Mouse (Mus musculus) intestine, embryonic 15.5 days (tissue): ENCODE measurements around the gene Spint4. TPM values are rescaled to one million over a fixed set of nuclear protein-coding genes. Genes with fewer than 3 reads are reported as not detected.
A peak's percentile ranks its signal among the peaks of the same experiment; 100 is the strongest.

ENCODE experiments used
- ATAC-seq: fragments of 200-750 bp; cut with Nextera tagmentation; 2 replicates; pipeline ENCODE4 v1.8.0; 2017; ENCODE audit warnings: moderate TSS enrichment, moderate library complexity
- H3K27ac ChIP-seq: fragments of 300-500 bp; sonication (generic); 2 replicates; pipeline ENCODE4 v1.5.1; 2015; ENCODE audit warnings: mild to moderate bottlenecking, inconsistent platforms
- H3K27me3 ChIP-seq: fragments of 300-500 bp; sonication (generic); replicated peaks from 2 replicates; pipeline ENCODE4 v1.6.1; 2015; ENCODE audit warnings: inconsistent platforms
- H3K36me3 ChIP-seq: fragments of 300-500 bp; sonication (generic); 2 replicates; pipeline ENCODE4 v1.6.1; 2015; ENCODE audit warnings: inconsistent platforms
- H3K4me1 ChIP-seq: fragments of 300-500 bp; sonication (generic); replicated peaks from 2 replicates; pipeline ENCODE4 v1.6.1; 2015; ENCODE audit warnings: inconsistent platforms
- H3K4me2 ChIP-seq: fragments of 300-500 bp; sonication (generic); replicated peaks from 2 replicates; pipeline ENCODE4 v1.6.1; 2015; ENCODE audit warnings: mild to moderate bottlenecking, inconsistent platforms
- H3K4me3 ChIP-seq: fragments of 300-500 bp; sonication (generic); replicated peaks from 2 replicates; pipeline ENCODE4 v1.5.1; 2015; ENCODE audit warnings: inconsistent platforms
- H3K9ac ChIP-seq: fragments of 300-500 bp; sonication (generic); 2 replicates; pipeline ENCODE4 v1.6.1; 2015; ENCODE audit warnings: inconsistent platforms
- H3K9me3 ChIP-seq: fragments of 300-500 bp; sonication (generic); 2 replicates; pipeline ENCODE4 v1.6.1; 2016; ENCODE audit warnings: inconsistent platforms
- WGBS: fragments of 180-500 bp; shearing (Covaris S2); methylation state at CpG from one replicate; pipeline ENCODE4 v1.1.7; 2015; 5-methylcytosine and 5-hydroxymethylcytosine counted together
- polyA plus RNA-seq: library from polyadenylated mRNA; unstranded; fragments of >200 nt; fragmentation: Nextera tagmentation; extraction: Ambion mirVana; gene quantifications from 2 replicates; pipeline ENCODE4 v1.2.1, GENCODE M21; 2015

Gene Spint4
- polyA plus RNA-seq, 1 experiment from 2014 or later, result not detected

DNA sequence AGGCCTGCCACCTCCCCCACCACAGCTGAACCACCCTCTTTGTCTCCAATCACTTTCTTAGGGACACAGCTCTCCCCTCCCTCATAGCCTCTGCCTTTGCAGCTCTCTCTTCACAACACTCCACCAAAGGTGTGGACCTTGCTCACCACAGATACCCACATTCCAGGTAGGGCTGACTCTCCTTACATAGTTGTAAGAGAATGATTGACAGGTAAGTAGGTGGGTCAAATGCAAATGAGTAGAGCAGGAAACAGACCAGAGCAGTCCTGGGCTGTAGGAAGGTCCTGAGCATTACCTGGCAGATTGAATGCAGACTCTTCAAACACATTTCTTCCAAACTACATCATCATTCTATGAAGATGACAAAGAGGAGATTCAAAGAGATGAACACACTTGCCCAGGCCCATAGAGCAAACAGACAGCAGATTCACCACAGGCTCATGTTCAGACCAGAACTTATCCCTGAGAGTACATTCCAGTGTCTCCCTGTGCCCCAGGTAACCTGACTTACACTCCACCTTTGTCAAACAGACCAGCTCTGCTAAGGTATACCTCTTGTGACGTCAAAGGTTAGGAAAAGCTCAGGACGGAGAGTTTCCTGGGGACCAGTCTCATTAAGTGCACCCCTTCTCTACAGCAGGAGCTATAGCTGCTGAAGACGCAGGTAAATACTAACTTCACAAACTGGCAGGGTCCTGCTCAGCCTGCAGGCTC, 39.2 kb downstream of the Spint4 start:
- H3K4me2 ChIP-seq, result no peak overlapping the region
- H3K4me1 ChIP-seq, result peaks cover 11% of the 10 kb centered on the region
- no peaks in the 10 kb centered on the region for H3K27me3 ChIP-seq
- no peak overlapping the region for H3K4me3 ChIP-seq
- peak; percentile 96 for ATAC-seq
- peak overlapping the region; percentile 66 for H3K27ac ChIP-seq
- H3K36me3 ChIP-seq, result no peaks in the 10 kb centered on the region
- WGBS, result 55% methylated on average over 3 of the region's 3 CpGs
- H3K9me3 ChIP-seq, result no peaks in the 10 kb centered on the region
- no peak overlapping the region for H3K9ac ChIP-seq

DNA sequence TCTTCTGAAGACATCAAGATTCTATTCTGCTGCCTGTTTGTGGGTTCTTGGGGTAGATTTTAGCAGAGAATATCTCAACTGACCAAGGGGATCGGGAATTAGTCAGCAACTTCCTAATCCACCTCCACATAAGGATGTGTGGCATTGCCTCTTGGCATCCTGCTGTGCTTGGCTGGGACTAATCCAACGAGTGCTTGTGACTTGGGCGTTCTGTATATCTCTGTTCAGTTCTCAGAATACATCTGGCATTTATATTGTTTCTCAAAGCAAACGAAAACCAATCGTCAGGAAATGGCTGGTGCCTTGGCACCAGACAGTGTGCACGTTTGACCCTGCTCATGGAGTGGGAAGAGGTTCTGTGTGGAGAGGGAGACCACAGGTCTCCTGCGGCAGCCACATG, 41.6 kb downstream of the Spint4 start:
- H3K9me3 ChIP-seq, result no peaks in the 10 kb centered on the region
- H3K9ac ChIP-seq, result no peak overlapping the region
- H3K4me3 ChIP-seq, result no peak overlapping the region
- no peak for ATAC-seq
- 57% methylated on average over 7 of the region's 7 CpGs for WGBS
- H3K27ac ChIP-seq, result no peak overlapping the region
- H3K4me1 ChIP-seq, result 0 out of 2 replicates have a peak, but pooled peaks cover under 1% of the 10 kb centered on the region
- no peaks in the 10 kb centered on the region for H3K36me3 ChIP-seq
- H3K4me2 ChIP-seq, result no peak overlapping the region
- H3K27me3 ChIP-seq, result no peaks in the 10 kb centered on the region

- H3K9me3 ChIP-seq, result no peaks in the 10 kb centered on the region
- 0 out of 2 replicates have a peak, but pooled peaks cover 4% of the 10 kb centered on the region for H3K36me3 ChIP-seq
- H3K4me2 ChIP-seq, result peak overlapping the region; percentile 66
- H3K9ac ChIP-seq, result peak overlapping the region; percentile 90; the same call in 1 of the 2 replicates
- peaks cover 16% of the 10 kb centered on the region for H3K4me1 ChIP-seq
- ATAC-seq, result no peak
- H3K27me3 ChIP-seq, result no peaks in the 10 kb centered on the region
- H3K4me3 ChIP-seq, result peak overlapping the region; percentile 84
- 68% methylated on average over 13 of the region's 13 CpGs for WGBS
- no peak overlapping the region for H3K27ac ChIP-seq
Observed at GRCm38 (mm10) chr2:164744987-164745386, 46.7 kb downstream of the Spint4 start.

DNA sequence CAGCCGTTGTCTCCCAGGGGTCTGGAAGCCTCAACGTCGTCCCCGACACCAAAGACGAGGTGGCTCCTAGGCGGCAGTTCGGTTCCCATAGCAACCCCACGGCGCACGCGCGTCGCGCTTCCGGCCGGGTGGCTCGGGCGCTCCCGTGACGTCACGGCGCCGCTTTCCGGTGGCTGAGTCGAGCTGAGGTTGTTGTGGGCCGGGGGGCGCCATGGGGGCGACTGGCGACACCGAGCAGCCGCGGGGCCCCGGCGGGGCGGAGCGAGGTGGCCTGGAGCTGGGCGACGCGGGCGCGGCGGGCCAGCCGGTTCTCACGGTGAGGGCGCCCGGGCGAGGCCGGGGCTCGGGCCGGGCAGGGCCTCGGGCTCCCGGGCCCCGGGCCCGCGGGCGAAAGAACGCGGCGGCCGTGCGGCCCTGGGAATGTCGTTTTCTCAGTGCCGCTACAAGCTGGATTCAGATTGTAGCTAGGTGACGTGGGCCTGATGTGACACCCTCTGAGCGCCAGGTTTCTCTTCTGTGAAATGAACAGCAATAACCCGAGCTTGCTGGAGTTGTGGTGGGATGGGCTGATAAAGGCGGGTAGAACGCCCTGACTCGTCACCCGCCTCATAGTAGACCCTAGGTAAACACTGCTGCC, 47.7 kb downstream of the Spint4 start, which contains the start of the genes Wfdc3 and Dnttip1:
TSS of gene Wfdc3 (minus strand) at position 89 of the 637 bp plus-strand sequence.
TSS of gene Dnttip1 (plus strand) at position 141 of the 637 bp plus-strand sequence.
- peak within 1 kb of the TSS; percentile 69 for H3K27ac ChIP-seq
- ATAC-seq, result peak; percentile 94
- peak within 1 kb of the TSS; percentile 90 for H3K9ac ChIP-seq
- H3K27me3 ChIP-seq, result no peaks in the 10 kb centered on the region
- no peaks in the 10 kb centered on the region for H3K9me3 ChIP-seq
- peak within 1 kb of the TSS; percentile 84 for H3K4me3 ChIP-seq
- H3K4me1 ChIP-seq, result peaks cover 16% of the 10 kb centered on the region
- WGBS, result under 1% methylated on average over 60 of the region's 70 CpGs
- H3K4me2 ChIP-seq, result peak within 1 kb of the TSS; percentile 66
- peaks cover 4% of the 10 kb centered on the region; the same call in 1 of the 2 replicates for H3K36me3 ChIP-seq

DNA sequence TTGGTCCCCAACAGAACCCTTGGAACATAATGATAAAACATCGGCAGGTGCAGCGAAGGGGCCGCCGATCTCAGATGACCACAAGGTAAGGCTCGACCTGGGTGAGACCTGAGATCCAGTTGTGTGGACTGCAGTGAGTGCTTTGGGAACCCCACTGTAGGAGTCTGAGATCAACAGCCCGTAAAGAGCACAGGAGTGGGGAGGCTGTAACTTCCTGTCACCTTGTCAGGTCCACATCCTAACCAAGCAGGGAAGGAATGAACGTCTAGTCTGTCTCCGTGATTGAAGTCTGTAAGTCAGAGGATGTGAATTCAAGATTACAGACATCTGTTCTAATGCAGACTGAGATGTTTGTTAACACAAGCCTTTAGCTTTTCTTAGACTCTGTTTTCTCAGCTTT, 48.4 kb downstream of the Spint4 start:
- 41% methylated on average over 8 of the region's 8 CpGs for WGBS
- H3K9me3 ChIP-seq, result no peaks in the 10 kb centered on the region

GRCm38 (mm10) chr2:164748191-164748590, 49.9 kb downstream of the Spint4 start:
- no peak overlapping the region for H3K4me2 ChIP-seq
- H3K9ac ChIP-seq, result no peak overlapping the region
- no peak overlapping the region for H3K27ac ChIP-seq
- no peaks in the 10 kb centered on the region for H3K27me3 ChIP-seq
- peaks cover 6% of the 10 kb centered on the region; the same call in 1 of the 2 replicates for H3K36me3 ChIP-seq
- ATAC-seq, result no peak
- peaks cover 16% of the 10 kb centered on the region for H3K4me1 ChIP-seq
- no peaks in the 10 kb centered on the region for H3K9me3 ChIP-seq
- 88% methylated on average over 4 of the region's 4 CpGs for WGBS
- no peak overlapping the region for H3K4me3 ChIP-seq

More for the DNA sequence above, 48.4 kb downstream of the Spint4 start:
- H3K9ac ChIP-seq, result peak overlapping the region; percentile 90
- H3K4me1 ChIP-seq, result peaks cover 16% of the 10 kb centered on the region
- ATAC-seq, result no peak
- no peak overlapping the region for H3K27ac ChIP-seq
- H3K36me3 ChIP-seq, result peaks cover 4% of the 10 kb centered on the region; the same call in 1 of the 2 replicates
- no peaks in the 10 kb centered on the region for H3K27me3 ChIP-seq
- H3K4me2 ChIP-seq, result peak overlapping the region; percentile 66
- H3K4me3 ChIP-seq, result peak overlapping the region; percentile 84

GRCm38 (mm10) chr2:164748991-164749390, 50.7 kb downstream of the Spint4 start:
- peaks cover 16% of the 10 kb centered on the region for H3K4me1 ChIP-seq
- no peaks in the 10 kb centered on the region for H3K9me3 ChIP-seq
- no peak overlapping the region for H3K27ac ChIP-seq
- H3K4me3 ChIP-seq, result no peak overlapping the region
- H3K36me3 ChIP-seq, result peaks cover 12% of the 10 kb centered on the region
- no peak overlapping the region for H3K4me2 ChIP-seq
- ATAC-seq, result no peak
- no peak overlapping the region for H3K9ac ChIP-seq
- WGBS, result 88% methylated on average over 6 of the region's 6 CpGs
- no peaks in the 10 kb centered on the region for H3K27me3 ChIP-seq

Other genes starting within 250 kb of the Spint4 start
- 51.1 and 61.9 TPM in 2 replicates for gene Sys1, start 241.5 kb upstream of the Spint4 start, polyA plus RNA-seq
- 9.4 and 18.5 TPM in 2 replicates for gene Gm20458, start 237.5 kb upstream of the Spint4 start, polyA plus RNA-seq
- gene Trp53tg5, start 224.8 kb upstream of the Spint4 start, polyA plus RNA-seq, result not detected in 2 replicates
- gene Dbndd2, start 212.4 kb upstream of the Spint4 start, polyA plus RNA-seq, result 4.7 and 14.8 TPM in 2 replicates
- 62.7 and 65.7 TPM in 2 replicates for gene Pigt, start 201.0 kb upstream of the Spint4 start, polyA plus RNA-seq
- 53.3 and 57.4 TPM in 2 replicates for gene Wfdc2, start 136.1 kb upstream of the Spint4 start, polyA plus RNA-seq
- gene Spint3, start 125.0 kb upstream of the Spint4 start, polyA plus RNA-seq, result not detected in 2 replicates
- 0.85 and 1.7 TPM in 2 replicates for gene Wfdc6a, start 113.1 kb upstream of the Spint4 start, polyA plus RNA-seq
- not detected in 2 replicates for gene Eppin, start 104.9 kb upstream of the Spint4 start, polyA plus RNA-seq
- not detected in 2 replicates for gene Wfdc6b, start 85.0 kb upstream of the Spint4 start, polyA plus RNA-seq
- gene Wfdc8, start 84.9 kb upstream of the Spint4 start, polyA plus RNA-seq, result not detected in 2 replicates
- not detected in 2 replicates for gene Wfdc16, start 59.7 kb upstream of the Spint4 start, polyA plus RNA-seq
- gene Wfdc10, start 42.5 kb upstream of the Spint4 start, polyA plus RNA-seq, result 0.56 and 0.72 TPM in 2 replicates
- gene Wfdc9, start 41.9 kb upstream of the Spint4 start, polyA plus RNA-seq, result not detected in 2 replicates
- not detected in 2 replicates for gene Wfdc11, start 24.4 kb upstream of the Spint4 start, polyA plus RNA-seq
- 0.18 and 0.30 TPM in 2 replicates for gene Wfdc13, start 13.4 kb upstream of the Spint4 start, polyA plus RNA-seq
- not detected in 2 replicates for gene Spint5, start 16.8 kb downstream of the Spint4 start, polyA plus RNA-seq
- gene Wfdc3, start 47.4 kb downstream of the Spint4 start, polyA plus RNA-seq, result 1.8 and 2.0 TPM in 2 replicates
- gene Dnttip1, start 47.5 kb downstream of the Spint4 start, polyA plus RNA-seq, result 60.4 and 62.5 TPM in 2 replicates
- 431 and 439 TPM in 2 replicates for gene Ube2c, start 71.4 kb downstream of the Spint4 start, polyA plus RNA-seq
- 1.7 and 6.9 TPM in 2 replicates for gene Tnnc2, start 81.5 kb downstream of the Spint4 start, polyA plus RNA-seq
- gene Snx21, start 87.3 kb downstream of the Spint4 start, polyA plus RNA-seq, result 18.4 and 21.2 TPM in 2 replicates
- 23.6 and 29.7 TPM in 2 replicates for gene Acot8, start 106.4 kb downstream of the Spint4 start, polyA plus RNA-seq
- 8.1 and 9.0 TPM in 2 replicates for gene Zswim3, start 106.6 kb downstream of the Spint4 start, polyA plus RNA-seq
- 13.5 TPM in 2 replicates for gene Zswim1, start 124.2 kb downstream of the Spint4 start, polyA plus RNA-seq
- gene Spata25, start 130.0 kb downstream of the Spint4 start, polyA plus RNA-seq, result not detected in 2 replicates
- 266 and 277 TPM in 2 replicates for gene Ctsa, start 134.4 kb downstream of the Spint4 start, polyA plus RNA-seq
- 6.8 and 7.4 TPM in 2 replicates for gene Neurl2, start 135.0 kb downstream of the Spint4 start, polyA plus RNA-seq
- gene Pltp, start 159.2 kb downstream of the Spint4 start, polyA plus RNA-seq, result 28.7 and 29.5 TPM in 2 replicates
- 63.6 and 65.5 TPM in 2 replicates for gene Pcif1, start 180.8 kb downstream of the Spint4 start, polyA plus RNA-seq
- 10.7 and 11.3 TPM in 2 replicates for gene Zfp335, start 213.3 kb downstream of the Spint4 start, polyA plus RNA-seq
- 4.9 and 5.2 TPM in 2 replicates for gene Mmp9, start 242.3 kb downstream of the Spint4 start, polyA plus RNA-seq